Mouse (Mus musculus) neutrophil, adult 5-6 weeks (primary cell): Measurements from ENCODE around the gene Zfp94. TPM values are rescaled to one million over a fixed set of nuclear protein-coding genes. Genes with fewer than 3 reads are reported as not detected.
"Not testable (repeated sequence)": the region's sequence is repeated elsewhere in the genome, so short reads cannot be mapped to it uniquely, and the experiment has no call there.

Experiments used
- ATAC-seq: fragments of 151-379, 151-347 bp; 2 replicates; pipeline ENCODE4 v1.8.0; 2017; ENCODE audit warnings: mild to moderate bottlenecking, moderate TSS enrichment; ENCODE audit not compliant: insufficient number of reproducible peaks, poor library complexity, low FRiP score, severe bottlenecking; ENCODE audit errors: extremely low read depth
- total RNA-seq: library from RNA; stranded (forward); fragments of 200-1000 nt; gene quantifications from 2 replicates; pipeline ENCODE4 v1.2.3, GENCODE M21; 2017

Gene Zfp94
- total RNA-seq, 1 experiment from 2014 or later = 8.7 TPM

DNA sequence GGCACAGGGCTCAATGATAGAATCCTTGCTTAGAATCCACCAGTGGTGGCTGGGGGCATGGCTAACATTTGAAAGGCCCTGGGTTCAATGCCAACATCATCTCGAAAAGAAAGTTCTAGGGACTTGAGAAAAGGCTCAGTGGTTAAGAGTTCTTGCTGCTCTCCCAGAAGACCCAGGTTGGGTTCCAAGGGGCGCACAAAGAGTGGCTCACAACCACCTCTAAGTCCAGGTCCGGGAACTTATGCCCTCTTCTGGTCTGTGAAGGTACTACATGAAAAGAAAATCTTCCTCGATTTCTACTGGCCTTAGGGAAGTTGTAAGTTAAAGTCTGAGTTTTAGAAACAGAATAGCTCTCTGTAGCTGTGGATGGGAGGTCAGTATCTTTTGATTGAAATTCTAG, 30.4 kb downstream of the Zfp94 start:
- no peak for ATAC-seq

DNA sequence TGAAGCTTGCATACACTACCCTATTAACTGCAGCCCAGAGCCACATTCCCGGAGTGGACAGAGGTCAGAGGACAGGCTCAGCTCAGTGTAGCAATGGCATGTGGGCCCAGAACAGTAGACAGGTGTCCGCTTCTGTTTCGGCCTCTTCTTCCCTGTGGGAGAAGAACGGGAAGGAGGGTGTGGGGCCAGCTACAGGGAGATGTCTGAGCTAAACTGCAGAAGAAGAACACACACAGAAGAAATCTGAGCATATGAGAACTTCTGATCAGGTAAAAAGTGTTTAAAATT, 35.7 kb downstream of the Zfp94 start:
- ATAC-seq = no peak

DNA sequence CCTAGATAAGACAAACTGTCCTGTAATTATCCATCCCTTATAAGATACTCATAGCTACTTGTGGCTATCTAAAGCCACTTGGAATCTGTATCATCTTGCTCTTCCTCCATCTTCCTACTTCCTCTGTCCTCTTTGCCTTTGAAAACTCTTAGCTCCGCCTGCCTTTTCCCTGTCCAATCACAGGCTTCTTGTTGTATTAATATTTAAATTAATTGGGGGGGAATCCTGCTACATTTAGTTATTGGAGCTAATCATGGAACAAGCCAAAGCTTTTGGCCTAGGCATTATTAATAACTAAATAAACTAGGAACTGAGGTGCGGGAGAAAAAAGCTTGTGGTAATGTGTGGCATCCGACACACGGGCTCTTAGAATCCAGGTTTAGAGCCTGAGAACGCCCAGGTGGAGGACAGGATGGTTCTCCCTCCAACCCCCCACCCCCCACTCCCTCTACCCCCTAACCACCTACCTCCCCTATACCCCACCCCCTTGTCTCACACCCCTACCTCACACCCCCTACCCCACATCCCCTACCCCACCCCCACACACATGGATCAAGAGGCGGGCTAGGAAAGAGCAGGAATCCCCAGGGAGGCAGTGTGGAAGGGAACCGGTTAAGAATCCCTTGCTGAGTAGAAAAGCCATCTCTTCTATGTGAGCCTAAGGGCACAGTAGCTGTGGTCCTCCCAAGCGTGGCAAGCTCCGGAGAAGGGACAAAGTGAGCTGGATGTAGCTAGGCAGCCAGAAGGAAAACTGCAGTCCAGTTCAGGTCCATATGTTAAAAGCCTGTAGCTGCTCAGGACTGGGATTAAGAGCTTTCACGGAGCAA, 36.2 kb downstream of the Zfp94 start:
- no peak for ATAC-seq

DNA sequence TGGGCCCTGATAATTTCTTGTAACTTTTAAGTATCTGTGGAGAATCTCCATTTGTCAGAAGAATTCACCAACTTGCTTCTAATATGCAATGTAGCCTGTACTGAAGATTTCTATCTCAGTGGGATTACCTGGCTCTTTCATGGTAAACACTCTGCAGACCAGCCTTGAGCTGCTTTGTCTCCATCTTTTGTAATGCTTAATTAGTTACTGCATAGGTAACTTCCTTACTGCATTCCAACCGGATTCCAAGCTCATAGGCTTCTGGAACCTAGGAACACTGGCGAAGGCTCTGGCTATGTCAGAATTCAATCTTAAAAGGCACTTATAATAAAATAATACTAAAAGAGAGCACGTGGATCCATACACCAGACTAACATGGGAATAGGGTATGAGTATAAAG, 37.7 kb downstream of the Zfp94 start:
- not testable (repeated sequence) for ATAC-seq

DNA sequence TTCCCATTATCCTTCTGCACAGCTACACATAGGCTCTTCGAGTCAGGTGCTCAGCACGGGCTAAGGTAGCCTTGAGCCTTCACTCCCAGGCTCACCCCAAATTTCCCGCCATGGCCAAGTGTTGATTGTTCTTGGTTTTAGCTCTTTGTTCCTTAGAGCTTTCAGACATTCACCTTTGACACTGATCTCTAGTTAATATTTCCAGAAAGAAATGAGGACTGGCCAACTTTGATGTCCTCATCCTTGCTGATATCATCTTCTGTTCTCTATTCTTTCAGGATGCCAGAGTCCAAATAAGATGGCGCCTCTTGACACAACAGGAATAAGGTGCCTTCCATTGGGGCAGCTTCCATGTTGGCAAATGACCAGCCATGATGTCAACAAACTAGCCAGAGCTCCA, 42.0 kb downstream of the Zfp94 start:
- ATAC-seq = no peak

DNA sequence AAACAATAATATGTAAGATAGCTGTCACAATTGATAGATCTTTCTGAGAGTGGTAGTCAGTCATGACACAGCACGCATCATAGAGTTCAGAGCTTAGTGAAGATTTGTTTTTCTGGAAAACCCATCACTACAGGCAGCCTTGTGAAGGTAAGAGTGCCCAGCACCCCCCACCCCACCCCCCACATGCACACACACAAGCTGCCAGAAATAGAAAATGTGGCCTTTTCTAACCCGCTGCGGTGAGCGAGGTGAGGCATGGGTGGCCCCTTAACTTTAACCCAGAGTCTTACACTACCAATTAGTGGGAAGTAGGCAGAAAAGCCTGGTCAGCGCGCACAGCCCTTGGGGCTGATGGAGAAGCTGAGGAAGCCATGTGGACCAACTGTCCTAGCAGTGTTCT, 45.3 kb downstream of the Zfp94 start:
- no peak for ATAC-seq

DNA sequence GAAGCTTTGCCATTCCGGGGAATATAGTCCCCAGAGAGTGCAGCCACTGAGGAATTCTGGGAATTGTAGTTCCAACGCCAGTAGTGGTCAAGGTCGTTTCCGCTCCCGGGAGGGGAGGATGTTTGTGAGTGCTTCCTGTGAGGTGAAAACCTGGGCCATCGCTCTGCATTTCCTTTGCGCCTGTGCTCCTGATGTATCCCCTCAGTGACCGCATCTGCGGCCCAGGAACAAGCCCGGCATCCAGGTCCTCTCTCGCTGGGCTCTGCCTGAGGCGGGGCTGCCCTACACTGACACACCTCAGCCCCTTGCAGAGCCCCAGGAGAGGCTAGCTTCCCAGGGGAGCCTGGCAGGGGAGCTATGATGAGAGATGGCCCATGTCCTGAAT, 46.2 kb downstream of the Zfp94 start, which contains the start of gene Zfp93:
Zfp93 (plus strand) TSS at position 133 of the 385 bp plus-strand sequence.
- ATAC-seq = 0 out of 2 replicates have a peak, but pooled peaks have one; percentile 23

DNA sequence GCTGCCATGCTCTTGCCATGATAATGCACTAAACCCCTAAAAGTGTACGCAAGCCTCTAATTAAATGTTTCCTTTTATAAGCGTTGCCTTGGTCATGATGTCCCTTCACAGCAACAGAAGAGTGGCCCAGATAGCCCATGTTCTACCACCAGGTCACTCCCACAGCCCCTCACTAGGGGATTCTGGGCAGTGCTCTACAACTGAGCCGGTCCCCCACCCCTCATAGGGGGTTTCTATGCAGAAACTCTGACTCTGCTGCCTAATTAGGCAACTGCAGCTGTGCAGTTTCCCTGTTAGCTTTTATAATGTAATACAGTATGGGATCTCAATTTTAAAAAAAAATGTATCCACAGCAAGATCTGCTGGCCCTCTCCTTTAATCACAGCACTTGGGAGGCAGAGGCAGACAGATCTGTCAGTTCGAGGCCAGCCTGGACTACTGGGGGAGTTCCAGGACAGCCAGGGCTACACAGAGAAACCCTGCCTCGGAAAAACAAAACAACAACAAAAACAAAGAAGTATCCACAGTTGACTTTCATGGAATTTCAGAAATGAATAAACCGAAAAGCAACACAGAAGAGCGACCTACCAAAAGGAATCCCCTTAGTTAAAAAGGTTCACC, 46.7 kb downstream of the Zfp94 start:
- no peak for ATAC-seq

DNA sequence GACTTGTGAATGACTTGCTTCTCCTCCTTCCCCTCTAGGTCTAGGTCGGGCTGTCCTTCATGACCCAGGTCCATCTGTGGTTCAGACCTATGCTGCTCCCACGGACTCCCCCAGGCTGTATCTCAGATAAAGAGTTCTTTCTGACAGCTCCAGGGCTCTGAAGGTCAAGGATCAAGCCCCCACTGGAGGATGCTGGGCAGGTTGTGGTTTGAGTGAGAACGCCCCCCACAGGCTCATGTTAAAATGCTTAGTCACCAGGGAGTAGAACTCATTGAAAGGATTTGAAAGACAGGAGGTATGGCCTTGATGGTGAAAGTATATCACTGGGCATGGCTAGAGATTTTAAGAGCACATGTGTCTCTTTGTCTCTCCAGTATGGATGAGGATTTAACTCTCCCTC, 47.2 kb downstream of the Zfp94 start:
- ATAC-seq = no peak

DNA sequence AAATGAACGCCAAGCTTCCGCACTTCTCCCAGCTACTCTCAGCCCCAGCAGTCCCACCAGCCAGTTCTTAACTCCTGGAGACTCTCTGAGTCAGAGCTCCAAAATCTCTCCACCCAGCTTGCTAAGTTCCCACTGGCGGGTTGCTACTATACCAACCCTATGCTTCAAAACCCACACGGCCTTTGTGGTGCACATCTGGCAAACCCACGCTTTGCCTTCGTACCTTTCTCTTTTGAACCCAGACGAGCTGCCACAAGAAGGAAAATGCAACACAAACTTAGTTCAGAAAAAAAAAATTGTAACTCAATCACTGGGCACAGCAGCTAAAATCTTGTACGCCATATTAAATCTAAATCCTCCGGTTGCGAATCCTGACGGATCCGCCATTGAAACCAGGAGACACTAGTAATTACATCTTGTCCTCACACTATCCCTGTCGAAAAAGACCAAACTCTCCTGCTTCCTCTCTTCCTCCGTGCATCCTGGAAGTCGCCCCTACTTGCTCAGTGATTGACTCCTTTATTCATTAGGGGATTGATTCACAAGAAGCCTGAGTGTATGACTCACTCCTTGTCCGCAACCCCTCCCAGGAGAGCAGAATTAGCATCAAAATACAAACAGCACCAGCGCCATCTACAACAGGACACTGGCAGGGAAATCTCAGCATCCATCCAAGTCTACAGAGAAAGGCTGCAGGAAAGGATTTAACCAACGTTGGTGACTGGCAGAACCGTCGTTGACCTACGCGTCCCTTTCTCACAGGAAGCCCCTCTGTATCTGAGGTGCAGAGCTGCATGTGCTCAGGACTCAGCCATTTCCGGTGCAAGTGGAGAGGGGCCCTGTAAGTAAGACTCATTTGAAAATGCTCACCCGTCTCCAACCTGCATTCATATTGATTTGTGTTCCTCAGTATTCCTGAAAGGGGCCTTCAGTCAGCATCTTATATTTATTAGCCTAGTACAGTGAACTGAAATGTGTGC, 48.0 kb downstream of the Zfp94 start:
- no peak for ATAC-seq

DNA sequence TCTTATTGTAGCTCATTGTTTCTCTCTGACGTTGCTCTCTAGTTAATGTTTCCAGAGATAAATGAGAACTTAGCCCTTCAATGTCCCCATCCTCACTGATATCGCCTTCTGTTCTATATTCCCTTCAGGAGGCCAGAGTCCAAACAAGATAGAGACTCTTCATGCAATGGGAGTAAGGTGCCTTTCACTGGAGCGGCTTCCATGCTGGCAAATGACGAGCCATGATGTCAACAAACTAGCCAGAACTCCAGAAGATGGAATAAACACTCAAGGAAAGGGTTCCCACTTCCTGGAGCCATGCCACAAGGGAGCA, 56.5 kb downstream of the Zfp94 start:
- no peak for ATAC-seq

DNA sequence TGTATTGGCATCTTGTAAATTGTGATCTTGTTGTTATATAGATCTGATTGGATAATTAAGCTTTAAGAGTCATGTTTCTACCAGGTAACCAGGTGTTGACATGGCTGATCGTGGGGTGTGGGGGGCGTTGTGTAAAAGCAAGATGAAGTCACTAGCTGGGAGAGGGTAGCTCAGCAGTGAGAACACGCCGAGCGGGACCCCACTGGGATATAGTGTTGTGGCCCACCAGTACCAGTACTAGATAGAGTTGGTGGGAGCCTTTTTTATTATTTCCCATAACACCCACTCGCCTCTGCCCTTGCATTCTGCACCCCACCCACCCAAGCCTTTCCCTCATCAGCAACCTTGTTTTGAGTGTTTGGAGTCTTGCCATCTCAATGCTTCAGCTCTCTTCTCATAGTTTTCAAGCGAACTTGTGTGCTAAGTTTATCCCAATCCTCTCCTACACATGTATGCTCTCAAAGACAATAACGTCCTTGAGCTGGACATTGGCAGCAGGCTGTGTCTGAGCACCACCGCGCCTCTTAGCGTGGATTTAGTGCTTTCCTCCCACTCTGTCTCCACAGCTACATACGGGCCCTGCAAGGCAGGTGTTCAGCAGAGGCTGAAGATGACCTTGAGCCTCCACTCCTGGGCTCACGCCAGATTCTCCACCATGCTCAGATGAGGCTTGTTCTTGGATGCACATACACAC, 57.0 kb downstream of the Zfp94 start:
- no peak for ATAC-seq

DNA sequence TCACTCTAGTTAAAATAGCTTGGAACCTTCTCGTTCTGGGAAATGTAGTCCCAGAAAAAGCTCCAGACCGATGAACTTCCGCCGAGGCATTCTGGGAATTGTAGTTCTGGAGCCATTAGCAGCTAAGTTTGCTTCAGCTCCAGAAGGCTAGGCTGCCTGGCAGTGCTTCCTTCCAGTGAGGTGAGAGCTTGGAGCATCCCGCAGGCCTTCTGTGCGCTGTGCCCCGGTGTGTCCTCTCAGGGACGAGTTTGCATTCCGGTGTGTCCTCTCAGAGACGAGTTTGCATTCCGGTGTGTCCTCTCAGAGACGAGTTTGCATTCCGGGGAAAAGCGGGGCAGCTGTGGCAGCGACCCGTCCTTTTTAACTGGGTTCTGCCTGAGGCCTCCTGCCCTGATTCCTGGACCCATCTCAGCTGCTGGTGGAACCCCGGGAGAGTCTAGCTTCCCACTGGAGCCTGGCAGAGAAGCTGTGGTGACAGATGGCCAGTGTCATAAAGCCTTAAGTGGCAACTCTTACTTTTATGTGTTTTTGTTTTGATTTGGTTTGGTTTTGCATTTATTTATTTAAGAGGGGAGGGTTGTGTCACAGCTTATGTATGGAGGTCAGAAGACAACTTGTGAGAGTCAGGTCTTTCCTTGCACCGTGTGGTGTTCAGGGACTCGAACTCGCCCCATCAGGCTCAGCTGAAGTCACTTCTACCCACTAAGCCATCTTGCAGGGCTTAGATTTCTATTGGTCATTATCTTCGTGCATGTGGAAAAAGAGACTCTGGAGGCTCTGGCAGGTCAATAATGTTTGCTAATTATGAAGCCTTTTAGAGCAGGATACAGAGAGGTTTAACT, 61.6 kb downstream of the Zfp94 start, which contains the start of gene Zfp108:
Zfp108 (plus strand) TSS at position 162 of the 842 bp plus-strand sequence.
- no peak for ATAC-seq

DNA sequence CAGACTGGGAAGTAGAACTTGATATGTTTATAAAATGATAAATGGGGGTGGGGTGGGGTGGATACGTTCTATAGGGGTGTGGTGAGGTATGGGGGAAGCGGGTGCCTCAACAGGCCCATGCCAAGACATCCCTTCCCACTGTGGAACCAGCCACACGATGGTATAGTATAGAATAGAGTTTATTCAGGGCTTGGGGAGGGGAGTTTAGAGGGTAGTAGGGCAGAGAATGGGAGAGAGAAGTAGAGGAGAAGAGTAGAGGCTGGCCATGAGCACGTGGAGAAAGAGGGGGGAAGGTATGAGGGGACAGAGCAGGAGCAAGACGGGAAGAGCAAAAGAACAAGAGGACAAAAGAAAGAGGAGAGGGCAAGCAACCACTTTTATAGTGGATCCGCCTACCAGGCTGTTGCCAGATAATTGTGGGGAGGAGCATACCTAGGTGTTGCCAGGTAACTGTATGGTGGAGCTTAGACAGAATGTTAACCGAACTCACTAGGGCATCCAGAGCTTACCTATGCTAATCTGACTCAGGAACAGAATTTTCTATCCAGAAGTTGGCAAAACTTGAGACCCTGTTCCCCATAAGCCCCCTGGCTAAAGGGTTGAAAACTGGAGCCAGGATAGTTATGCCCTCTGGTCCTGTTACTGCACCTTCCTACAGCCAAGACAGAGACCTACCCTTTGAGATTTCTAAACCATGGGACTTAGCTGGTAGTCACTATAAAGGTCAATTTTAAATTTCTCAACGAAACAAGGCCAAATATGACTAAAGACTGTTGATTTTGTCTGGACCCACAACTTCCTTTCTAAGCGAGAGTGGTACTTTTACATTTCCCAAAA, 62.5 kb downstream of the Zfp94 start:
- no peak for ATAC-seq
